Mouse (Mus musculus) CD4-positive helper T cell, adult 2 months (primary cell): ENCODE measurements around the gene Wdsub1.

Experiments used
- DNase-seq: peaks from one replicate; pipeline ENCODE4 v3.0.0-alpha.2; 2012; ENCODE audit warnings: low read depth, missing footprints, low spot score

The Wdsub1 gene

DNA sequence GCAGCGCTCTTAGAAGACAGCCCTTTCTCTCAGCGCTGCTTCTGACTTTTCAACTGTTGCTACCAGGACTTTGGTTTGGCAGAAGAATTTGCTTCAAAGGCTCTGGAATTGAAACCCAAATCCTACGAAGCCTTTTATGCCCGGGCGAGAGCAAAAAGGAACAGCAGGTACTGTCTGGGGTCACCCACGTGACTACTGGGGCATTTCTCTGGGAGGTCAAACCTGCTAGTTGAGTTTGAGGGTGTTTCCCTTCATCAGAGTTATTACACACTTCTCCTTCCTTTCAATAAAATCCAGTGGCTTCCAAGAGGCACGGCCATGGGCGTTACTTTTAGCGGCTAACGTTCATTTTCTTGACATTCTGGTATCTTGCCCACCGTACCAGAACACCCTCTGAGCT is 40.4 kb downstream of the Wdsub1 start:
- DNase-seq: no peak

DNA sequence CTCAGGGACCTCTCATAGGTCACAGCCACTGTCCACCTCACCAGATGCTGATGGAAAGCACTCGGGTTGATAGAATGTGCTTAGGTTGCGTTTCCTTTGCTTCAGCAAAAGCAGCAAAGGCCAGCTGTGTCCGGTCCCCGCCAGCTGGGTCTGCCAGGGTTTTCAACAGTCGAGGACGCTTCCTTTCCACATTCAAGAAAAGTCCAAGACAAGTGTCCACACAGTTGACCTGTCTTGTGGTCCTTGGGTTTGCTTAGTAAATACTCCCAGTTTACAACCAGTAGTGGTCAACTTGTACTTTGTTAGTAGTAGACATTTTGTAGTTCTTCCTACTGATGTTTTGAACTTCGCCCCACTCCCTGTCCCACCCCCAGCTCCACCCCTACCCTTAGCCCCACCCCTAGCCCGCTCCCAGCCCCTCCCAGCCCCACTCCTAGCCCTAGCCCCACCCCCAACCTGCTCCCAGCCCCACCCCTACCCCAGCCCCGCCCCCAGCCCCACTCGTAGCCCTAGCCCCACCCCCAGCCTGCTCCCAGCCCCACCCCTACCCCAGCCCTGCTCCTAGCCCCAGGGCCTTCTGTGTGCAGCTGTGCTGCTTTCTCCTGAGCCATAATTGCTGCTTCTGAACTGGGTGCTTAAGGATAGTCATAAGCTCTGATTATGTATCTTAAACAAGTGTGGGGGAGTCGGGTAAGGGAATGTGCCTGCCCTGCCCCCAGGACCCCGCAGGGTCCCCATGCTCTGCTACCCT is 41.0 kb downstream of the Wdsub1 start:
- DNase-seq: no peak

DNA sequence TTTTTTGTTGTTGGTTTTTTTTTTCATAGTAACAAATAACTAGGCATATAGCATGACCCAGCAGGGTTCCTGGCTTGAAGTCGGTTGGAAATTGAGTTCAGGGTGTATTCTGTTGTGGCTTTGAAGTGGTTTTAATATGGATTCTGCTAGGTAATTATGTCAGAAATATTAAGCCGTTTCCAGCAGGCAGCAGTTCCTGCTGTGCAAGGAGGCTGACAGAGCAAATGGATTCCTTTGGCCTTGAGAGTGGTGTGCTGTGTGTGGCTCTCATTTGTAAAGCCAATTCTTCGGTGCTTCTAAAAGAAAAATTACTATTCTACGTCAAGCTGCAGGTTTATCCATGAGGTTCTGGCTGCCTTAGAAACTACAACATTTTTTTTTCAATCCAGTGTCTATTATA is 42.2 kb downstream of the Wdsub1 start:
- DNase-seq: no peak

DNA sequence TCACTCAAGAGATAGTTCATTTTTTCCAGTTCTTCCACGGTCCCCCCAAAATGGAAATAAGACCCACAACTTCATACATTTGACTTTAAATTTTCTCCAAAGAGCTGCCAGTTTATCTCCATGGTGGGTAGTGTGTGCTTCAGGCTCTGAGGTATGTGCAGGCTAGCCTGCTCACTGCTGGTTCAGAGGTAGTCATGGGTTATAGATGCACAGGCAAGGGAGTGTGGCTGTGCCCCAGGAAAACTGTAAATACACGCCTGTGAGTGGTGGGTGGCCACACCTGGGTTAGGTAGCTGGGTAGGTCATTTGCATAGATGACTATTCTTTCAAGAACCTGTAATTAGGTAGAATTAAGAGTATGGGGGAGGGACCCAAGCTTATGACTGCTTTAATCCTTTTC is 42.6 kb downstream of the Wdsub1 start:
- no peak for DNase-seq

DNA sequence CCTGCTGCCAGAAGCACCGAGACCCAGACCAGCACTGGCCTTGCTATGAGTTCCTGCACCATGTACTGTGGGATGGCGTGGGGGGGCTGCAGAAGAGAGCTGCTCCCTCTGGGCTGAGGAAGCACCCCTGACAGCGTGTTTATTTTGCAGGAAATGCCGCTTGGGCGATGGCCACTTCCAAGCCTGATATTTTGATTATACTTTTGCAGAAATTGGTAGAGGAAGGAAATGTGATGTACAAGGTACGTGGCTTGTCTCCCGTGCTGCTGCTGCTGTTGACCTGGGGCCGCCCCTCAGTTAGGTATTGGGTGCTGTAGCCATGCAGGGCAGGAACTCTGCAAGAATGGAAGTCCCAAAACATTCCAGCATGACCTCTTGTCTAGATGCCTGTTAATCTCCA is 43.6 kb downstream of the Wdsub1 start:
- no peak for DNase-seq

DNA sequence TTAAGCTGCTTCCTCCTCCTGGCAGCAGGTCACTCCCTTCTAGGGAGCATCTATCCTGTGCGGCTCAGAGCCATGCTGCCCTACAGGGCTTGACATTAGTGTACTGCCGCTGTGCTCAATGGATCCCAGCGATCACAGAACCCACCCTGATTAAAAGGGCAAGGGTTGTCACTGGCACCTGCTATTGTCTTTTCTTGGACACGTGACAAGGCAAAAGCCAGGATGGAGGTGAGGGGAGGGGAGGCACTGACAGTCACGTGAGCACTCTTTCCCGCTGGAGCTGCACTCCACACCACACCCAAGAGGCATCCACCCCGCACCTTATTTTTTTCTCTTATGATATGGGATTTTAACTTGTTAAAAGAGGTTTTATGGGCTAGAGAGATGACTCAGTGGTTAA is 50.6 kb downstream of the Wdsub1 start:
- DNase-seq: no peak

DNA sequence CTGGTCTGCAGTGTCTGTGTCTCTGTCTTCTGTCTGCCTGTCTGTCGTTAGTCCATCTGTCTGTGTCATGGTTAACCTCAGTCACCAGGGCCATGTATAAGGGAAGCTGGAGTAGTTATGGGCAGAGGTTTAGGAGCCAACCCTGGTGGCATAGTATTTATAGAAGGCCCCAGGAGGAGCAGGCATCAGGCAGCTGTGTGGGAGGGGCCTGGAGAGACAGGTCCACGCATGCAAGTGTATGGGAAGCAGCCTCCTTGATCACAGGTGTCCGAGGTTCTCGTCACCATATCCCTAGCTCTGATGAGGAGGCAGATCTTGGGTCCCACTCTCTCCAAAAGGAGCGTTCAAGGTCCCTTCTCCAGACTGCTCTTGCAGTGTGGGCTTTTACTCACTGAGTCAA is 51.5 kb downstream of the Wdsub1 start:
- no peak for DNase-seq

DNA sequence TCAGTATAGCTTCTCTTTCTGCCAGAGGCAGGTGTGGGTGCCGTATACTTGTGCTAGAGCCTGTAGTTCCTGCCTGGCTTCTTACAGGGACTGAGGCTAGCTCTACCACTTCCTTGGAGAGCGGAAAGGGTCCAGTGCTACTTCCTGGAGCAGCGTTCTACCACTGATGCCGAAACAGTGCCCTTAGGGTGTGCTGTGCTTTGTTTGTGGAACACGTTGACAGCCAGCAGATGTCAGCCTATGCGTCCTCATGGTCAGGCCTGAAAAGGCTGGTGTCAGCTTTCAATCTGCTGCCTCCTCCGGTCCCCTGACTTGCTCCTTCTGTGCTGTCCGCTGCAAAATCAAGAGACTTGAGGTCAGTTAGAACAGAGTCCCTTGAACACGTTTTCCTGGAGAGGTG is 52.2 kb downstream of the Wdsub1 start:
- DNase-seq: no peak

DNA sequence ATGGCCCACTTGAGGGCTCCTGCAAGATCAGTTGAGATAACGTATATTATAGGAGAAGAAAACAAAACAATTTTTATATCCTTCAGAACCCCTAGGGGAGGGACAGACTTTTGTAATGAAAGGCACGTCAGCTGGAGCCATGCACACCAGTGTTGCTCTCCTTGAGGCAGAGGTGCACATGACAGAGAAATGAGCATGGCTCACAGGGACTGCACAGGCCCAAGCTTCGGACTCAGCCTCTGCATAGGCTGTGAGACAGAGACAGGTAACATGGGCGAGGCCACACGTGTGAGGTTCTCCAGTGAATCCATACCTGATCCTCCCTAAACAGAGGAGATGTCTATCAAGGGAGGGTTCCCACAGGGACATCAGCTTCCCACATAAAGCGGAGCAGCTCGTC is 52.7 kb downstream of the Wdsub1 start:
- DNase-seq: no peak

DNA sequence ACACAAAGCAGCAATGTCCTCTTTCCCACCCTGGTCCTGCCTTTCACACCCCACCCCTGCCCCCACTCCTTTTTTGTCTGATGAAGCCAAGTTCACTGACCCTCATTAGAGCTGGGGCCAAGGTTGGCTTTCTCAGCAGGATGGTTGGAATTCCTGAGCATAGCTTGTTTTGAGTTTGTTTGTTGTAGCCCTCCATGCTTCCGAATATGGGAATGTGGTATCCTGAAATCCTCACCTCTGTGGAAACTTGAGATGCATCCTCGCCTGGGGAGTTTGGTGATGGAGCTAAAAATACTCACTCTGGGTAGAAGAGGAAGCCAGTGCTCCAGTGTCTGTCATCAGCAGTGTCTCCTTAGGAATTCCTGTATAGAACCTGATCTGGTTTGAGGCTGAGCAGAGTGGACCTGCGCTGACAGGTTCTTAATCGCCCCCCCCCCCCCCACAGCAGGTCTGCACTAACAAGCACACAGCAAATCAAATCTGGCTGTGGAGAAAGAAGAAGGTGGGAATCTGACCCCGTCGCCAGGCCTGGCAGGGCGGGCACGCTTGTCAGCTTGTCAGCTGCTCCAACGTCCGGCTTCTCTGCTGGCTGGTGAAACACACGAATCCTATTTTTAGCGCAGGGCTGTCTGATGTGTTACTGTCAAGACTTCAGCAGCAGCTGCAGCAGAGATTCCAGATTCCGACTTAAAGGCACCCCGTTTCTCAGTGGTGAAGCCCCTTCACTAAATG is 53.4 kb downstream of the Wdsub1 start:
- no peak for DNase-seq

GRCm38 (mm10) chr2:59828103-59828655 is 54.2 kb downstream of the Wdsub1 start:
- no peak for DNase-seq

DNA sequence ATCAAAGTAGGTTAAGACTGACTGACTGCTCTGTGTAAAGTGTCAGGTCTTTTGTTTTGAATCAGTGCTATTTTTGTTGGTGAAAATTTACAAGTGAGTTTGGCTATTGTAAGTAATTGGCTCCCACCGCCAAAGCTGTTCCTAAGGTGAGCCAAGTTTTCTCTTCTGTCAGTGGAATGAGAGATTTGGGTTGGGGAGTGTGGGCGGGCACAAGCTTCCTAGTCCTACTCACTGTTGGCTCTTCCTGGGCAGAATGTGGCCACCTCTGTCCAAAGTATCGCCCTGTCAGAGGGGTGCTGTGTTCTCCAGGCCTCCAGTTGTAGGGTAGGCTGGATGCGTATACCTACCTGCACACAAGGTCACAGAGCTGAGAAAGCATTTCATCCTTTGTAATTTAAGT is 57.0 kb downstream of the Wdsub1 start:
- DNase-seq: no peak

- DNase-seq: no peak
These were observed 58.1 kb downstream of the Wdsub1 start for GRCm38 (mm10) chr2:59824289-59824688.

GRCm38 (mm10) chr2:59821044-59821443 is 61.3 kb downstream of the Wdsub1 start:
- no peak for DNase-seq

- no peak for DNase-seq
These were observed 62.3 kb downstream of the Wdsub1 start for GRCm38 (mm10) chr2:59820088-59820487.

- DNase-seq: no peak
These were observed 63.0 kb downstream of the Wdsub1 start for GRCm38 (mm10) chr2:59819415-59819814.

DNA sequence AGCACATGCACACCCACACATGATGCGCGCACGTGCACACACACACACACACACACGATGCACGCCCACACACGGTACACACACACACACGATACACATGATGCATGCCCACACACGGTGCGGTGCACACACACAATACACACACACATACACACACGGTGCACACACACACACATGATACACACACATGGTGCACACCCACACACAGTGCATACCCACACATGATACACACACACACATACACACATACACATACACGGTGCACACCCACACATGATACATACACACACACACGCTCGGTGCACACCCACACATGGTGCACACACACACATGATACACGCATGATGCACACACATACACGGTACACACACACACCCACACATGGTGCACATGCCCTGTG is 63.7 kb downstream of the Wdsub1 start:
- no peak for DNase-seq

GRCm38 (mm10) chr2:59814997-59815396 is 67.4 kb downstream of the Wdsub1 start:
- no peak for DNase-seq

DNA sequence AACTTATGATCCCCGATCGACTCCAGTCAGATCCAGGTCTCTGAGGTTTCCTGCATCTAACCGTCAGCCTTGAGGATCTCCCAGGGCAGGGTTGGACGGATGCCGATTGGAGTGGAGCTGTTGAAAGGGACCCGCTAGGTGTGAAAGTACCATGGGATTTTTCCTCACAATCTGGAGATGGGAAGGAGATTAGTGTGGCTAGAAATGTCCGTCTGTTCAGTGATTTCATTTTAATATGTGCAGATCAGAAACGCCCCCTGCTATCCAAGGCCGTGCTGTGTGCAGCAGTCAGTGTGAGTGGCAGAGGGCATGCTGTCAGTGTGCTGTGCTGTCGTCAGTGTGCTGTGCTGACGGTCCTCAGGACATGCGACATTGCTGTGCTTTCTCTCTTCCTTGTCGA is 68.9 kb downstream of the Wdsub1 start:
- no peak for DNase-seq

- DNase-seq: no peak
These were observed 69.8 kb downstream of the Wdsub1 start for GRCm38 (mm10) chr2:59812641-59813040.

- no peak for DNase-seq
These were observed 71.1 kb downstream of the Wdsub1 start for GRCm38 (mm10) chr2:59811247-59811646.

DNA sequence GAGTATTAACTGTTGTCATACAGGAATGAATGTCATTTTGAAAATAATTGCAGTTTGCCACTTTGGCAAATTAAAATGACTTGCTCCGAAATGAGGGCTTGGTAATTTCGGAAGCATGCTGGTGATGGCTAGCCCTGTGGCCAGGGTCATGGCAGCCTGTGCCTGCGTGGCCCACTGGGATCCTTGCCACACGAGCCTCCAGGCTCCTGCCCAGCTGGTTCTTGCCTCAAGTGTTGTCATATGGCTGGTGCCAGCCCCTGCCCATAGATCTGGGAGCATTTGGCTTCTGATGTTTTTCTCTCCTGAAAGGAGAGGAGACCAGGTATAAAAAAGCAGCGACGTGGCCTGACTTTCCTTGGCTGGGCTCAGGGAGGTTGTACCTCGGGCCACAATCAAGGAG is 72.4 kb downstream of the Wdsub1 start:
- DNase-seq: no peak

DNA sequence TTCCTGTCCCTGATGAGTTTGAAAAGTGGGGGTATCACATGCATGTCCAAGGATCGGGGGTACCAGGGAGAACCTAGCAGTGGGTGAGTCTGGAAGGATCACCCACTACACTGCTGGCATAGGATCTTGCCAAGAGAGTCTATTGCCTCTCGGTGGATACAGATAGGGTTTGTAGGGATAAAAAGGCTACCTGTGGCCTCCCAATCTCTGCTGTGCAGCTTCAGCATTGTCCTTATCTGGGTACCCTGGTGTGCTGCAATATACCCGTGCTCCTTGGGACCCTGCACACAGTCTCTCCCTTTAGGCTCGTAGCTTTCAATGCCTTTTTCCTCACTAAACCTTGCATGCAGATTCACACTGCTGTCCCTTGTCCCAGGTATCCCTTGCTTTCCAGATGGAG is 73.8 kb downstream of the Wdsub1 start:
- no peak for DNase-seq
